Mouse (Mus musculus) bone marrow, adult 2 months (tissue): ENCODE results near the gene Ganab.

ENCODE experiments used
- CTCF ChIP-seq: fragments of 200-500 bp; IDR thresholded peaks from 2 replicates; pipeline ENCODE4 v1.5.1; 2011; ENCODE audit warnings: low read length, control low read depth; ENCODE audit not compliant: control insufficient read depth, insufficient read depth
- POLR2A ChIP-seq: fragments of 200-500 bp; IDR thresholded peaks from 2 replicates; pipeline ENCODE4 v1.6.1; 2011; ENCODE audit warnings: low read depth, mild to moderate bottlenecking, control low read depth, low read length, borderline replicate concordance; ENCODE audit not compliant: control insufficient read depth

GRCm38 (mm10) chr19:8953135-8954039 is 55.5 kb downstream of the Ganab start, which contains the start of gene Tut1:
- TF ChIP-seq CTCF (no peak), POLR2A (peak; percentile 59; the same call in 1 of the 2 replicates)
